Mouse (Mus musculus): ENCODE measurements around the gene Plekhn1. TPM values are rescaled to one million over a fixed set of nuclear protein-coding genes. Genes with fewer than 3 reads are reported as not detected.

Gene Plekhn1
- polyA plus RNA-seq, 1 experiment from 2014 or later, result 22.1 TPM

Small RNA genes within 50 kb of the gene (microRNA-seq; reads per million reads assigned to microRNA genes)
- gene Mir7658, result 1.9 reads per million, percentile 2 among the genes with 10 or more reads in this experiment

Other genes with a start within 250 kb of the Plekhn1 start
- gene B3galt6, start 242.2 kb downstream of the Plekhn1 start, polyA plus RNA-seq (2015; fragmentation: Nextera tagmentation; extraction: Ambion mirVana), result 14.4 and 14.6 TPM in 2 replicates
- gene Sdf4, start 242.0 kb downstream of the Plekhn1 start, polyA plus RNA-seq (2015; fragmentation: Nextera tagmentation; extraction: Ambion mirVana), result 154 and 168 TPM in 2 replicates
- 0.64 and 1.1 TPM in 2 replicates for gene Tnfrsf4, start 221.0 kb downstream of the Plekhn1 start, polyA plus RNA-seq (2015; fragmentation: Nextera tagmentation; extraction: Ambion mirVana)
- gene Tnfrsf18, start 208.7 kb downstream of the Plekhn1 start, polyA plus RNA-seq (2015; fragmentation: Nextera tagmentation; extraction: Ambion mirVana), result 2.3 and 2.5 TPM in 2 replicates
- gene Ttll10, start 175.4 kb downstream of the Plekhn1 start, polyA plus RNA-seq (2015; fragmentation: Nextera tagmentation; extraction: Ambion mirVana), result 4.1 and 5.0 TPM in 2 replicates
- gene 9430015G10Rik, start 124.9 kb downstream of the Plekhn1 start, polyA plus RNA-seq (2015; fragmentation: Nextera tagmentation; extraction: Ambion mirVana), result 27.3 and 29.9 TPM in 2 replicates
- gene Rnf223, start 104.3 kb downstream of the Plekhn1 start, polyA plus RNA-seq (2015; fragmentation: Nextera tagmentation; extraction: Ambion mirVana), result 0.39 and 0.44 TPM in 2 replicates
- gene Agrn, start 37.4 kb downstream of the Plekhn1 start, polyA plus RNA-seq (2015; fragmentation: Nextera tagmentation; extraction: Ambion mirVana), result 61.7 and 67.8 TPM in 2 replicates
- 3.2 and 4.8 TPM in 2 replicates for gene Isg15, start 34.0 kb downstream of the Plekhn1 start, polyA plus RNA-seq (2015; fragmentation: Nextera tagmentation; extraction: Ambion mirVana)
- gene AW011738, start 31.6 kb downstream of the Plekhn1 start, polyA plus RNA-seq (2015; fragmentation: Nextera tagmentation; extraction: Ambion mirVana), result 3.0 TPM in 2 replicates
- 0.61 and 0.99 TPM in 2 replicates for gene Perm1, start 19.0 kb downstream of the Plekhn1 start, polyA plus RNA-seq (2015; fragmentation: Nextera tagmentation; extraction: Ambion mirVana)
- gene Noc2l, start 1.2 kb upstream of the Plekhn1 start, polyA plus RNA-seq (2015; fragmentation: Nextera tagmentation; extraction: Ambion mirVana), result 72.0 and 75.3 TPM in 2 replicates
- 1.2 and 3.1 TPM in 2 replicates for gene Samd11, start 20.8 kb upstream of the Plekhn1 start, polyA plus RNA-seq (2015; fragmentation: Nextera tagmentation; extraction: Ambion mirVana)
- not detected in 2 replicates for gene Vmn2r-ps159, start 96.2 kb upstream of the Plekhn1 start, polyA plus RNA-seq (2015; fragmentation: Nextera tagmentation; extraction: Ambion mirVana)